Mouse (Mus musculus): ENCODE results near the gene Ccnyl1. TPM values are rescaled to one million over a fixed set of nuclear protein-coding genes. Genes with fewer than 3 reads are reported as not detected.

The Ccnyl1 gene
- polyA plus RNA-seq, 1 experiment from 2014 or later, result 6.3 TPM

DNA sequence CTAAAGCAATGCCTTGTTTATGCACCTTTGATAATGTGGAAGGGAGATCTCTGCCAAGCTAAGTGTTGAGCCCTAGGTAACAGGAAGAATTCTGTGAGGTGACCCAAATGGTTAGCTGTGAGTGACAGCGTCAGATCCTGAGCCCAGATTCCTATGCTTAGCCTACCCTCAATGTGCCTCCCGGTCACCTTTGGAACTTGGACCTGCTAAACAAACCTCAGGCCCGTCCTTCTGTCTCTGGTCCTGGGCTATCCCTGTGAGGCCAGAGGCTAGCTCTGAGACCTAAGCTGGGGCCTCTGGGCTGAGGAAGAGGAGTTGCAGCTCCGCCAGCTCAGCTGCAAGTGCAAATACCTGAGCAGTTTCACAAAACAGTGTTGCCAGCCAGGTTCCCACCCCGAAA, 64.4 kb downstream of the Ccnyl1 start:
- WGBS, result 95% methylated on average over 5 of the region's 5 CpGs
- H3K36me3 ChIP-seq, result no peaks in the 10 kb centered on the region
- no peak overlapping the region for H3K27ac ChIP-seq
- no peaks in the 10 kb centered on the region for H3K9me3 ChIP-seq
- H3K4me2 ChIP-seq (replicated peaks), result no peak overlapping the region
- no peak for ATAC-seq (ENCODE audit: low FRiP score, low read depth)
- H3K9ac ChIP-seq, result no peak overlapping the region
- no peaks in the 10 kb centered on the region for H3K4me1 ChIP-seq
- no peaks in the 10 kb centered on the region for H3K27me3 ChIP-seq (replicated peaks)
- no peak overlapping the region for H3K4me3 ChIP-seq

DNA sequence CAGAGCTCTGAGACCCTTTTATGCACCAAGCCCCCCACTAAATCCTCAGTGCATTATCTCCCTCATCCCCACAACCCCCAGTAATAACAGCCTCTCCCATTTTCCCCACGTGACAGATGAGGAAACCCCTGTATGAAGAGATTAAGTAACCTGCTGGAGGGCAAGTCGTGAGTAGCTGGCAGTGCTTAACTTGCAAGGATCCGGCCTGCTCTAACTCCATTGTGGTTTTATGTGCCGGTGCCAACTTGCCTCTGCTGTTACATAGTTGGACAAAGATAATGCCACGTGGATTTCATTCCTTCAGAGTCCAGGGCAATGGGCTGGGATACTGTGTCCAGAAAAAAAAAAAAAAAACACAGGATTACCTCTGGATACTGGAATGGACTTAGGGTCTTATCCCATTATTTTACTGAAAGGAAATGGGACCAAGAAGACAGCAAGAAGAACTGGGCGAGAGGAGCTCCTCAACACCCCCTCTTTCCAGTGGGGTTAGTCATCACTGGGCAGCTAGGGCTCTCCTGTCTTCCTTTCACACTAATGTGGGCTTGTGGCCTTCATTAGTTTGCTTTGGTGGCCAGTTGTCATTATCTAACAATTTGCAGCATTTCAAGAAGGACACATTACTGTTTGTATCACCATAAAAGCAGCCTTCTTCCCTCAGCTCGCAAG, 65.8 kb downstream of the Ccnyl1 start:
- H3K9ac ChIP-seq, result no peak overlapping the region
- H3K4me2 ChIP-seq (replicated peaks), result no peak overlapping the region
- no peaks in the 10 kb centered on the region for H3K9me3 ChIP-seq
- no peaks in the 10 kb centered on the region for H3K27me3 ChIP-seq (replicated peaks)
- H3K27ac ChIP-seq, result no peak overlapping the region
- no peaks in the 10 kb centered on the region for H3K36me3 ChIP-seq
- H3K4me3 ChIP-seq, result no peak overlapping the region
- no peaks in the 10 kb centered on the region for H3K4me1 ChIP-seq
- 81% methylated on average over 7 of the region's 7 CpGs for WGBS
- no peak for ATAC-seq (ENCODE audit: low FRiP score, low read depth)

DNA sequence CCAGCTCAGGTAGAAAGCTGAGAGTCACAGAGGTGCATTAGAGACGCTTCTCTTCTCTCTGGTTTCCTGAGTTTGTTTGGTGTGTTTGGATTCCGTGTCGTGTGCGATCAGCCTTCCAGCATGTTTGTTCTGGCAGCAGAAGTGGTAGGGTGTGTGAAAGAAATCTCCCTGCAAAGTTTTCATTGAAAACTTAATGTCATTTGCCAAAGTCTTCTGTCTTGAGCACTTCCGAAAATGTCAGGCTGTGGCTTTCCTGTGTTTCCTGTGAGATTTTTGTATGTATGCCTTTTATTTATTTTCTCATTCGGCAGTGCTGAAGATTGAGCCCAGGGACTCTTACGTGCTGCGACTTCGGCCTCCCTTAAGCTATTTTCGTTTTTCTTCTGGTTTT, 66.4 kb downstream of the Ccnyl1 start:
- Histone ChIP-seq H3K27me3 (replicated peaks) (no peaks in the 10 kb centered on the region), H3K27ac (no peak overlapping the region), H3K4me1 (no peaks in the 10 kb centered on the region), H3K9me3 (no peaks in the 10 kb centered on the region), H3K36me3 (no peaks in the 10 kb centered on the region), H3K4me2 (replicated peaks) (no peak overlapping the region), H3K9ac (no peak overlapping the region), H3K4me3 (no peak overlapping the region)
- no peak for ATAC-seq (ENCODE audit: low FRiP score, low read depth)
- WGBS, result 82% methylated on average over 10 of the region's 10 CpGs

DNA sequence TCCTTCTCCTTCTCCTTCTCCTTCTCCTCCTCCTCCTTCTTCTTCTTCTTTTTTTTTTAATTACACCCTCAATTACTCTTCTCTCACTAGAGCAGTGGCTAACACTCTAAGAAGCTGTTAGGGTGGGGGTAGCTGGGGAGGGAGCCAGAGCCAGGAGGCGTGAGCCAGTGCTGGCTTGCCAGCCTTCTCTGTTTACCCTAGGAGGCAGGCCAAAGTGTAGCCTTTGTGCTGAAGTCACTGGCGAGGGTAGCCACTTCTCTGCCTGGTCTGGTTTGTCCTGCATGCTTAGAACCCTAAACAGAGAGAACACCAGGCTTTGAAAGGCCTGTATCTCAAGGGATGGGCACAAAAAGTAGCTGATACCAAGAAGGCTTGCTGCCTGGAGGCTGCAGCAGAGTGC, 67.0 kb downstream of the Ccnyl1 start:
- Histone ChIP-seq H3K27ac (no peak overlapping the region), H3K4me2 (replicated peaks) (no peak overlapping the region), H3K9me3 (no peaks in the 10 kb centered on the region), H3K27me3 (replicated peaks) (no peaks in the 10 kb centered on the region), H3K4me3 (no peak overlapping the region), H3K36me3 (no peaks in the 10 kb centered on the region), H3K4me1 (no peaks in the 10 kb centered on the region), H3K9ac (no peak overlapping the region)
- ATAC-seq (ENCODE audit: low FRiP score, low read depth), result no peak
- WGBS, result 26% methylated on average over 2 of the region's 2 CpGs

GRCm38 (mm10) chr1:64757766-64758165, 67.5 kb downstream of the Ccnyl1 start:
- H3K4me2 ChIP-seq (replicated peaks), result no peak overlapping the region
- H3K4me3 ChIP-seq, result no peak overlapping the region
- no peaks in the 10 kb centered on the region for H3K27me3 ChIP-seq (replicated peaks)
- no peaks in the 10 kb centered on the region for H3K9me3 ChIP-seq
- WGBS, result 89% methylated on average over 5 of the region's 5 CpGs
- H3K36me3 ChIP-seq, result no peaks in the 10 kb centered on the region
- H3K4me1 ChIP-seq, result no peaks in the 10 kb centered on the region
- H3K9ac ChIP-seq, result no peak overlapping the region
- no peak overlapping the region for H3K27ac ChIP-seq
- ATAC-seq (ENCODE audit: low FRiP score, low read depth), result no peak

GRCm38 (mm10) chr1:64761646-64762045, 71.4 kb downstream of the Ccnyl1 start:
- Histone ChIP-seq H3K4me3 (no peak overlapping the region), H3K4me1 (no peaks in the 10 kb centered on the region), H3K27ac (no peak overlapping the region), H3K36me3 (no peaks in the 10 kb centered on the region), H3K9ac (no peak overlapping the region), H3K27me3 (replicated peaks) (no peaks in the 10 kb centered on the region), H3K4me2 (replicated peaks) (no peak overlapping the region), H3K9me3 (no peaks in the 10 kb centered on the region)
- 79% methylated on average over 4 of the region's 4 CpGs for WGBS
- no peak for ATAC-seq (ENCODE audit: low FRiP score, low read depth)

DNA sequence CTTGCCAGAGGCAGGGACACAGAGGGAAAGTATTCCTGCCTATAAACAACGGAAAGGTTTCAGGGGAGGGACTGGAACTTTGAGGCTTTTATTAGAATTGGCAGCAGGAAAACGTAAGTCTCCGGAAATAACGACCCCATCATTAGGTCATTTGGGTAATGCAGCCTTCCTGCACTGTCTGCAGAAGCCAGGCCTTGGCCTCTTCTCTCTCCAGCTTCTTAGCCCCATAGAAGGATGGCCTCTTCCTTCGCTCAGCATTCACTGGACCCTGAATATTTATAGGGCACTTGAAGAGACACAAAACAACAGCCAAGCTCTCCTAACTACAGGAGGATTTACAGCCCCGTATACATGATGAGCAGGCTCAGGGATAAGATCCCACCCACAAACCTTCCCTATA, 79.9 kb downstream of the Ccnyl1 start:
- H3K4me3 ChIP-seq, result no peak overlapping the region

DNA sequence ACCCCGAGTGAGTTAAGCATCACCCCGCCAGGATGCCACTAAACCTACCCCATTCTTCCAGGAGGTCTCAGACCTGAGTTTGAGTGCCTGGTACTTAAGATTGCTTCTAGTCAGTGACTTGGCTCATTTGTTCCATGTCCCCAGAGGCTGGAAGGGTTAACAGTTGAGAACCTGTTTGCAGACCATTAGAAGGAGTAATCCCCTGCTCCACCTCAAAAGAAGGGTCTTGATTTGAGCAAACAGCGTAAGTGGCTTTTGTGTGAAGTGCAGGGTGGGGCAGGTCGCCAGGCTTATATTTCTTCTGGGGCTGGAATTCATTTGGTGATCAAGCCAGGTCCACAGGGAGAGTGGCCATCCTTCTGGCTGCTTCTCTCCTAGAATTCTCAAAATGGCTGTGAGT, 83.0 kb downstream of the Ccnyl1 start:
- peaks cover 3% of the 10 kb centered on the region; the same call in 1 of the 2 replicates for H3K27me3 ChIP-seq (replicated peaks)
- no peak overlapping the region for H3K9ac ChIP-seq
- H3K4me3 ChIP-seq, result no peak overlapping the region
- 76% methylated on average over 4 of the region's 4 CpGs for whole genome bisulfite sequencing
- ATAC-seq (ENCODE audit: low FRiP score, low read depth), result no peak
- H3K4me2 ChIP-seq (replicated peaks), result no peak overlapping the region
- no peaks in the 10 kb centered on the region for H3K9me3 ChIP-seq
- H3K27ac ChIP-seq, result no peak overlapping the region
- H3K4me1 ChIP-seq, result no peaks in the 10 kb centered on the region
- H3K36me3 ChIP-seq, result no peaks in the 10 kb centered on the region

More for the DNA sequence above, 79.9 kb downstream of the Ccnyl1 start:
- Histone ChIP-seq H3K9me3 (no peaks in the 10 kb centered on the region), H3K27ac (no peak overlapping the region), H3K36me3 (no peaks in the 10 kb centered on the region), H3K4me1 (no peaks in the 10 kb centered on the region), H3K9ac (no peak overlapping the region), H3K27me3 (replicated peaks) (no peaks in the 10 kb centered on the region), H3K4me2 (replicated peaks) (no peak overlapping the region)
- 23% methylated on average over 6 of the region's 6 CpGs for WGBS
- ATAC-seq (ENCODE audit: low FRiP score, low read depth), result no peak

Other genes starting within 250 kb of the Ccnyl1 start
- gene Creb1, start 157.8 kb upstream of the Ccnyl1 start, polyA plus RNA-seq (2016; fragmentation: Nextera tagmentation; extraction: Ambion mirVana), result 49.7 and 52.4 TPM in 2 replicates
- 17.1 and 18.5 TPM in 2 replicates for gene Mettl21a, start 73.2 kb upstream of the Ccnyl1 start, polyA plus RNA-seq (2016; fragmentation: Nextera tagmentation; extraction: Ambion mirVana)
- gene Fzd5, start 47.3 kb downstream of the Ccnyl1 start, polyA plus RNA-seq (2016; fragmentation: Nextera tagmentation; extraction: Ambion mirVana), result 0.27 and 0.28 TPM in 2 replicates

Measured in neural tube, embryonic 12.5 days (tissue).